Mouse (Mus musculus) ES-Bruce4 (cell line): ENCODE data around the gene Aym1. TPM values are rescaled to one million over a fixed set of nuclear protein-coding genes. Genes with fewer than 3 reads are reported as not detected.
"Not testable (repeated sequence)": the region's sequence is repeated elsewhere in the genome, so short reads cannot be mapped to it uniquely, and the experiment has no call there.

ENCODE experiments used
- H3K27ac ChIP-seq: 2 replicates; pipeline ENCODE4 v1.5.1; 2012; ENCODE audit warnings: low read length, inconsistent platforms; ENCODE audit not compliant: insufficient read depth
- H3K27me3 ChIP-seq: 2 replicates; pipeline ENCODE4 v1.6.1; 2012; ENCODE audit warnings: mild to moderate bottlenecking, low read length, inconsistent platforms; ENCODE audit not compliant: control insufficient read depth, poor library complexity, insufficient read depth, severe bottlenecking
- H3K36me3 ChIP-seq: 2 replicates; pipeline ENCODE4 v1.6.1; 2012; ENCODE audit warnings: inconsistent platforms, mild to moderate bottlenecking, low read length, moderate library complexity; ENCODE audit not compliant: control insufficient read depth, poor library complexity, insufficient read depth, severe bottlenecking
- H3K4me1 ChIP-seq: one replicate; pipeline ENCODE4 v1.8.1; 2011; ENCODE audit warnings: low read length; ENCODE audit not compliant: control insufficient read depth, insufficient read depth
- H3K4me3 ChIP-seq: 2 replicates; pipeline ENCODE4 v1.5.1; 2011; ENCODE audit warnings: low read depth, mild to moderate bottlenecking, low read length
- H3K9ac ChIP-seq: 2 replicates; pipeline ENCODE4 v1.6.1; 2012; ENCODE audit warnings: low read depth, mild to moderate bottlenecking, inconsistent platforms; ENCODE audit not compliant: poor library complexity, severe bottlenecking
- H3K9me3 ChIP-seq: replicated peaks from 2 replicates; pipeline ENCODE4 v1.6.1; 2012; ENCODE audit warnings: mild to moderate bottlenecking, low read length, inconsistent platforms; ENCODE audit not compliant: control insufficient read depth, poor library complexity, insufficient read depth, severe bottlenecking
- CTCF ChIP-seq: IDR thresholded peaks from one replicate; pipeline ENCODE4 v1.8.1; 2011; ENCODE audit warnings: low read depth, low read length
- EP300 ChIP-seq: IDR thresholded peaks from 2 replicates; pipeline ENCODE4 v1.6.1; 2011; ENCODE audit warnings: low read depth, low read length; ENCODE audit not compliant: insufficient read depth
- POLR2A ChIP-seq: IDR thresholded peaks from one replicate; pipeline ENCODE4 v1.8.1; 2011; ENCODE audit warnings: low read length; ENCODE audit not compliant: insufficient read depth
- polyA plus RNA-seq: library from polyadenylated mRNA; stranded (reverse); fragments of >200 nt; gene quantifications from 2 replicates; pipeline ENCODE4 v1.2.4, GENCODE M21; 2011; ENCODE audit warnings: low read depth; ENCODE audit not compliant: missing spikeins, insufficient read depth, insufficient read length

Aym1 gene
- polyA plus RNA-seq, 1 experiment = not detected

GRCm38 (mm10) chr5:113336281-113336680, 20.8 kb upstream of the Aym1 start:
- Histone ChIP-seq H3K27me3 (no peaks in the 10 kb centered on the region), H3K9ac (no peak overlapping the region), H3K36me3 (no peaks in the 10 kb centered on the region), H3K4me3 (no peak overlapping the region; the same call in 1 of the 2 replicates), H3K9me3 (no peaks in the 10 kb centered on the region), H3K27ac (no peak overlapping the region), H3K4me1 (peaks cover 9% of the 10 kb centered on the region)
- no peak for TF ChIP-seq POLR2A
- TF ChIP-seq EP300 = no peak
- no peak for TF ChIP-seq CTCF

GRCm38 (mm10) chr5:113344635-113345386, 12.3 kb upstream of the Aym1 start:
- H3K27me3 ChIP-seq = no peaks in the 10 kb centered on the region
- H3K27ac ChIP-seq = peak overlapping the region; percentile 68

GRCm38 (mm10) chr5:113345781-113346180, 11.3 kb upstream of the Aym1 start:
- Histone ChIP-seq H3K4me3 (peak overlapping the region; percentile 80), H3K27me3 (no peaks in the 10 kb centered on the region), H3K27ac (peak overlapping the region; percentile 88), H3K9ac (peak overlapping the region; percentile 39), H3K36me3 (no peaks in the 10 kb centered on the region), H3K9me3 (no peaks in the 10 kb centered on the region), H3K4me1 (peaks cover 12% of the 10 kb centered on the region)
- TF ChIP-seq CTCF = no peak
- TF ChIP-seq EP300 = no peak
- TF ChIP-seq POLR2A = no peak

More at GRCm38 (mm10) chr5:113344635-113345386, 12.3 kb upstream of the Aym1 start:
- Histone ChIP-seq H3K9ac (peak overlapping the region; percentile 39; the same call in 1 of the 2 replicates), H3K4me3 (peak overlapping the region; percentile 40), H3K36me3 (no peaks in the 10 kb centered on the region), H3K4me1 (peaks cover 12% of the 10 kb centered on the region), H3K9me3 (no peaks in the 10 kb centered on the region)
- TF ChIP-seq POLR2A (no peak), EP300 (peak; percentile 92), CTCF (no peak)

GRCm38 (mm10) chr5:113346651-113347050, 10.4 kb upstream of the Aym1 start:
- peak; percentile 65; the same call in 1 of the 2 replicates for TF ChIP-seq EP300
- H3K27ac ChIP-seq = peak overlapping the region; percentile 88
- peaks cover 11% of the 10 kb centered on the region for H3K4me1 ChIP-seq
- not testable (repeated sequence) for H3K9me3 ChIP-seq, H3K36me3 ChIP-seq, H3K27me3 ChIP-seq
- peak overlapping the region; percentile 80 for H3K4me3 ChIP-seq
- peak overlapping the region; percentile 36 for H3K9ac ChIP-seq

- no peaks in the 10 kb centered on the region for H3K36me3 ChIP-seq
- no peaks in the 10 kb centered on the region for H3K27me3 ChIP-seq
Measured at GRCm38 (mm10) chr5:113347593-113347992, 9.5 kb upstream of the Aym1 start.

GRCm38 (mm10) chr5:113348597-113348996, 8.5 kb upstream of the Aym1 start:
- H3K36me3 ChIP-seq = no peaks in the 10 kb centered on the region
- H3K4me3 ChIP-seq = no peak overlapping the region
- no peak overlapping the region for H3K27ac ChIP-seq
- no peaks in the 10 kb centered on the region for H3K9me3 ChIP-seq
- no peak overlapping the region for H3K9ac ChIP-seq
- peaks cover 13% of the 10 kb centered on the region for H3K4me1 ChIP-seq
- no peaks in the 10 kb centered on the region for H3K27me3 ChIP-seq
- TF ChIP-seq CTCF (peak; percentile 70), EP300 (no peak)

More at GRCm38 (mm10) chr5:113347593-113347992, 9.5 kb upstream of the Aym1 start:
- H3K9ac ChIP-seq = peak overlapping the region; percentile 36
- H3K4me3 ChIP-seq = peak overlapping the region; percentile 80
- H3K9me3 ChIP-seq = no peaks in the 10 kb centered on the region
- H3K4me1 ChIP-seq = peaks cover 14% of the 10 kb centered on the region
- no peak for TF ChIP-seq EP300
- TF ChIP-seq POLR2A = no peak
- TF ChIP-seq CTCF = no peak
- no peak overlapping the region for H3K27ac ChIP-seq
